ENCODE assay signal across 9 mouse cellular contexts in genomic region chr5:111601711-111602521, GRCm38 (mm10).
A peak's percentile ranks its signal among the peaks of the same experiment; 100 is the strongest.
DNase-seq lines count a peak whose midpoint lies in the region.
"Had no signal": no experiment of that assay in that cellular context is flagged by ENCODE, and none has a peak within 500 bp of the region (broad histone marks: within the 10 kb centered on the region; RNA-seq: fewer than 3 reads in every experiment).

No protein-coding gene starts in this region.

- DNase-seq in cerebellum, postnatal 36 days: peak; percentile 11 to 17
- no peak for DNase-seq in cerebellum, adult 11 months
- DNase-seq in lung, postnatal 4 days: peak; percentile 24 to 61
- DNase-seq in lung, postnatal 25 days (ENCODE audit: low spot score): no peak
- peak; percentile 75 for DNase-seq in forelimb bud, embryonic 11.5 days (ENCODE audit: low read depth, low spot score)
- DNase-seq in mesoderm, embryonic 11.5 days (ENCODE audit: low read depth, low spot score): peak; percentile 54
- DNase-seq in adrenal gland, adult (ENCODE audit: inconsistent age in 2 of 2, low spot score in 1 of 2): no peak
- DNase-seq in left cerebral cortex, adult 9 months (ENCODE audit: low spot score in 2 of 2): no peak
- DNase-seq: thymus, postnatal 25 days had no signal

Comparison
In these comparisons a context has a peak if more than half of its experiments do, and no peak if none do; other contexts are left out.
1. DNase-seq: peak in cerebellum, postnatal 36 days (2 of 2), lung, postnatal 4 days (2 of 2), forelimb bud, embryonic 11.5 days (single experiment) and mesoderm, embryonic 11.5 days (single experiment); none in cerebellum, adult 11 months (single experiment), lung, postnatal 25 days (single experiment), adrenal gland, adult (0 of 2) and left cerebral cortex, adult 9 months (0 of 2).